Mouse (Mus musculus): ENCODE results near the gene Serpinb9b.

DNA sequence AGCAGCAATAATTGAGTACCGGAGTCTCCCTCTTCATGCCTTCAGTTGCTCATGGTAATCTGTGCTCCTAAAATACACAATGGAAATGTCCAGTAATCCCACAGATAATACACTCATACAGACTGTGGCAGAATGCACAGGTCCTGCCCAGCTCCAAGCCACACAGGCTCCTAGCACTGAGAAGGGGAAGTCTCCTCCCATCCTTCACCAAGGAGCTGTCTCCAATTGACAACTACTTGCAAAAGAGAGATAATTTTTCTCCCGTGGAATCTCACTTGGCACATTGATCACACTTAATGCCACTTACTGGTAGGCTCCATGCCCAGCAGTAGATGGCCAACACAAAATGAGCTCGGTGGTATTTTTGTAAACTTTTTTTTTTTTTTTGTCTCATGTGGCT, 49.0 kb downstream of the Serpinb9b start:
- TF ChIP-seq MAFK (IDR thresholded peaks at IDR 0.05; ENCODE audit: insufficient read depth, low read depth, low read length): no peak
- no peak for TF ChIP-seq HCFC1 (IDR thresholded peaks at IDR 0.05; ENCODE audit: borderline replicate concordance, insufficient read depth, low read length)
- no peak for TF ChIP-seq ZC3H11A (IDR thresholded peaks at IDR 0.05; ENCODE audit: borderline replicate concordance, low read depth, low read length)
- no peak for TF ChIP-seq CHD2 (IDR thresholded peaks at IDR 0.05; ENCODE audit: low read depth, low read length)
